Mouse (Mus musculus) erythroblast, embryonic 14.5 days (primary cell): ENCODE data around the gene Rab17.

Source experiments
- GATA1 ChIP-seq: IDR thresholded peaks from 2 replicates; pipeline ENCODE4 v1.6.1; 2012; ENCODE audit warnings: low read length, inconsistent platforms, mixed read lengths
- TAL1 ChIP-seq: IDR thresholded peaks from 3 replicates; pipeline ENCODE4 v1.6.1; 2012; ENCODE audit warnings: low read length, inconsistent platforms, mixed read lengths

DNA sequence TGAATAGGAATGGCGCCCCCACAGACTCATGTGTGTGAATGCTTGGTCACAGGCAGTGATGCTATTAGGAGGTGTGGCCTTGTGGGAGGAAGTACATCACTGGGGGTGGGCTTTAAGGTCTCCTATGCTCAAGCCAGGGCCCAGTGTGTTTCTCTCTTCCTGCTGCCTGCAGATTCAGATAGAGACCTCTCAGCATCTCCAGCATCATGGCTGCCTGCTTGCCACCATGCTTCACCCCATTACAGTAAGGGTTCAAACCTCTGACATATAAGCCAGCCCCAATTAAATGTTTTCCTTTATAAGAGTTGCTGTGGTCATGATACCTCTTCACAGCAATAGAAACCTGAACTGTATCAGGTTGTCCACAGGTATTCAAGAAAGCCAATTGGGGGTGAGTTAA, 26.5 kb upstream of the Rab17 start:
- TF ChIP-seq GATA1 = no peak
- TF ChIP-seq TAL1 = no peak
